Mouse (Mus musculus) hindbrain, embryonic 14.5 days (tissue): ENCODE results near the gene Tcf21. TPM values are rescaled to one million over a fixed set of nuclear protein-coding genes. Genes with fewer than 3 reads are reported as not detected.

ENCODE experiments used
- ATAC-seq: fragments of 200-750 bp; cut with Nextera tagmentation; 2 replicates; pipeline ENCODE4 v1.8.0; 2017; ENCODE audit warnings: moderate number of reproducible peaks, mild to moderate bottlenecking, moderate TSS enrichment, moderate library complexity; ENCODE audit not compliant: low FRiP score
- DNase-seq: peaks from one replicate; pipeline ENCODE4 v3.0.0-alpha.2; 2015; ENCODE audit warnings: low spot score
- H3K27ac ChIP-seq: fragments of 300-500 bp; sonication (generic); 2 replicates; pipeline ENCODE4 v1.5.1; 2014; ENCODE audit warnings: mild to moderate bottlenecking, moderate library complexity
- H3K27me3 ChIP-seq: fragments of 300-500 bp; sonication (generic); 2 replicates; pipeline ENCODE4 v1.6.1; 2014; ENCODE audit warnings: mild to moderate bottlenecking, low read length, mixed read lengths; ENCODE audit not compliant: control insufficient read depth, insufficient read depth
- H3K36me3 ChIP-seq: fragments of 300-500 bp; sonication (generic); replicated peaks from 2 replicates; pipeline ENCODE4 v1.6.1; 2014; ENCODE audit not compliant: control insufficient read depth, insufficient read depth
- H3K4me1 ChIP-seq: fragments of 300-500 bp; sonication (generic); replicated peaks from 2 replicates; pipeline ENCODE4 v1.6.1; 2014; ENCODE audit warnings: antibody characterized with exemption, low read length, mixed read lengths; ENCODE audit not compliant: control insufficient read depth, insufficient read depth
- H3K4me2 ChIP-seq: fragments of 300-500 bp; sonication (generic); replicated peaks from 2 replicates; pipeline ENCODE4 v1.6.1; 2014; ENCODE audit warnings: mild to moderate bottlenecking, moderate library complexity
- H3K4me3 ChIP-seq: fragments of 300-500 bp; sonication (generic); replicated peaks from 2 replicates; pipeline ENCODE4 v1.5.1; 2014; ENCODE audit warnings: mild to moderate bottlenecking, low read length
- H3K9ac ChIP-seq: fragments of 300-500 bp; sonication (generic); 2 replicates; pipeline ENCODE4 v1.6.1; 2014
- H3K9me3 ChIP-seq: fragments of 300-500 bp; sonication (generic); 2 replicates; pipeline ENCODE4 v1.6.1; 2016; ENCODE audit warnings: low read length; ENCODE audit not compliant: control insufficient read depth
- WGBS: fragments of 180-500 bp; shearing (Covaris S2); extraction: QIAGEN DNeasy Blood & Tissue Kit; methylation state at CpG from one replicate; pipeline ENCODE4 v1.1.7; 2014; 5-methylcytosine and 5-hydroxymethylcytosine counted together
- polyA plus RNA-seq: library from polyadenylated mRNA; unstranded; fragments of >200 nt; fragmentation: Nextera tagmentation; extraction: Ambion mirVana; gene quantifications from 2 replicates; pipeline ENCODE4 v1.2.1, GENCODE M21; 2014

The Tcf21 gene
- polyA plus RNA-seq, 1 experiment from 2014 or later, result 2.5 TPM

GRCm38 (mm10) chr10:22818600-22819238 is 1.3 kb downstream of the Tcf21 start:
- 2% methylated on average over 12 of the region's 12 CpGs for WGBS
- Histone ChIP-seq H3K36me3 (no peaks in the 10 kb centered on the region), H3K4me2 (no peak overlapping the region), H3K4me1 (no peaks in the 10 kb centered on the region), H3K9ac (no peak overlapping the region), H3K27me3 (peaks cover 97% of the 10 kb centered on the region), H3K9me3 (no peaks in the 10 kb centered on the region), H3K27ac (no peak overlapping the region), H3K4me3 (no peak overlapping the region)
- no peak for ATAC-seq
- peak; percentile 44 for DNase-seq

- Histone ChIP-seq H3K27ac (no peak overlapping the region), H3K4me3 (no peak overlapping the region), H3K9ac (no peak overlapping the region), H3K9me3 (no peaks in the 10 kb centered on the region), H3K4me1 (no peaks in the 10 kb centered on the region), H3K4me2 (no peak overlapping the region), H3K36me3 (no peaks in the 10 kb centered on the region), H3K27me3 (peaks cover 97% of the 10 kb centered on the region)
- DNase-seq (no peak), ATAC-seq (no peak)
- 3% methylated on average over 4 of the region's 4 CpGs for WGBS
These were observed 2.0 kb downstream of the Tcf21 start for GRCm38 (mm10) chr10:22817976-22818375.

DNA sequence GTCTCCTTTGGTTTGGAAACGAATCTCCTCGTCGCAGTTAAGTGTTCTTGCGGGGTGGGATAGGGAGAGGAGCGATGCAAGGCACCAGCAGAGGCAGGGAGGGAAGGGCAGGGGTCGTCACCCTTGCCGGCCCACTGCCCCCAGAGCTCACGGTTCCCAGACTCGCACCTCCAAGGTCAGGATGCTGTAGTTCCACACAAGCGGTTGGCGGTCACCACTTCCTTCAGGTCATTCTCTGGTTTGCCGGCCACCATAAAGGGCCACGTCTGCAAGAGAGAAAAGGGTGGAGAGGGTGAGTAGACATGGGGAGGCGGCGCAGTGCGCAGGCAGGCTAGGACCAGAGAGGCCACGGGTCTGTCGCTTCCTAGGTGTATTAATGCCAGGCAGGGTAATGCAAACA is 2.4 kb downstream of the Tcf21 start:
- Histone ChIP-seq H3K4me2 (no peak overlapping the region), H3K36me3 (no peaks in the 10 kb centered on the region), H3K9ac (no peak overlapping the region), H3K27ac (no peak overlapping the region), H3K4me3 (no peak overlapping the region), H3K9me3 (no peaks in the 10 kb centered on the region), H3K27me3 (peaks cover 96% of the 10 kb centered on the region), H3K4me1 (no peaks in the 10 kb centered on the region)
- no peak for ATAC-seq
- 1% methylated on average over 18 of the region's 18 CpGs for WGBS
- DNase-seq, result no peak

- WGBS, result 2% methylated on average over 26 of the region's 28 CpGs
- no peak overlapping the region for H3K4me2 ChIP-seq
- H3K36me3 ChIP-seq, result no peaks in the 10 kb centered on the region
- no peaks in the 10 kb centered on the region for H3K9me3 ChIP-seq
- H3K9ac ChIP-seq, result no peak overlapping the region
- DNase-seq (no peak), ATAC-seq (no peak)
- no peak overlapping the region for H3K27ac ChIP-seq
- no peak overlapping the region for H3K4me3 ChIP-seq
- H3K4me1 ChIP-seq, result no peaks in the 10 kb centered on the region
- peaks cover 96% of the 10 kb centered on the region for H3K27me3 ChIP-seq
These were observed 3.7 kb downstream of the Tcf21 start for GRCm38 (mm10) chr10:22816237-22816762.

- Histone ChIP-seq H3K4me1 (no peaks in the 10 kb centered on the region), H3K4me2 (no peak overlapping the region), H3K9me3 (no peaks in the 10 kb centered on the region), H3K9ac (no peak overlapping the region), H3K4me3 (no peak overlapping the region), H3K27ac (no peak overlapping the region), H3K27me3 (peaks cover 95% of the 10 kb centered on the region), H3K36me3 (no peaks in the 10 kb centered on the region)
- WGBS, result 1% methylated on average over 19 of the region's 19 CpGs
- no peak for ATAC-seq
- DNase-seq, result peak; percentile 22
These were observed 4.3 kb downstream of the Tcf21 start for GRCm38 (mm10) chr10:22815461-22816236.

GRCm38 (mm10) chr10:22814771-22815170 is 5.2 kb downstream of the Tcf21 start:
- 0% methylated on average over 2 of the region's 2 CpGs for WGBS
- Histone ChIP-seq H3K9me3 (no peaks in the 10 kb centered on the region), H3K27me3 (peaks cover 95% of the 10 kb centered on the region), H3K4me2 (no peak overlapping the region), H3K4me1 (no peaks in the 10 kb centered on the region), H3K9ac (no peak overlapping the region), H3K4me3 (no peak overlapping the region), H3K36me3 (no peaks in the 10 kb centered on the region), H3K27ac (no peak overlapping the region)
- ATAC-seq (no peak), DNase-seq (peak; percentile 16)

- H3K4me3 ChIP-seq, result no peak overlapping the region
- no peaks in the 10 kb centered on the region for H3K36me3 ChIP-seq
- H3K9me3 ChIP-seq, result no peaks in the 10 kb centered on the region
- peaks cover 95% of the 10 kb centered on the region for H3K27me3 ChIP-seq
- H3K27ac ChIP-seq, result no peak overlapping the region
- no peak overlapping the region for H3K9ac ChIP-seq
- H3K4me2 ChIP-seq, result no peak overlapping the region
- no peak for ATAC-seq
- DNase-seq, result no peak
- 0% methylated on average over 4 of the region's 8 CpGs for WGBS
- no peaks in the 10 kb centered on the region for H3K4me1 ChIP-seq
These were observed 5.7 kb downstream of the Tcf21 start for GRCm38 (mm10) chr10:22814294-22814693.

DNA sequence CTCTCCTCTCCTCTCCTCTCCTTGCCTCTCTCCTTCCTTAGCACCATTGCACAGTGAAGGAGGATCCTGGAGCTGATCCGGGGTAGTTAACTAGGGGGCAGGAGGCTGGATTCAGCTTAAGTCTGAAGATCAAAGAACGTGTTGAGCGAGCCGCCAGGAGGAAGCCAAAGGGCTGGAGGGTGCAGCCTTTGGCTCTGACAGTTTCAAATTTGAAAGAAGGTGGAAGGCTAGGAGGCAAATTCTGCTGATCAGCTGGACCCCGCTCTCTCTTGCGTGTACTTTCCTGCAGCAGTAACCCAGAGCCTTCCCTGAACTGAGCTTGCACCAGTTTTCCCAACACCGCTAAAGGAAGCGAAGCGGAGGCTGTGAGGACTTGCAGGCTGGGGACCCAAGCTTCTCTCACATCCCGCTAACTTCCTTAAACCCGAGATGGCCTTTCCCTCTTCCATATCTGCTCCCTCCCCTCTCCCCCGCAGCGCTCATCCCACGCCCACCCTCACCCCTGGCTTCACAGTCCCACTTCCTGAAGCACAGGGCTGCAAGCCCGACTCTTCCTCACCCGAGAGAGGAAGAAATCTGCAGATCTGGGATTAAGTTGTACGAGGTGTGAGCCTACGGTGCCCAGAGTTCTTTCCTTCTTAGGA is 6.5 kb downstream of the Tcf21 start:
- no peak for ATAC-seq
- WGBS, result under 1% methylated on average over 18 of the region's 18 CpGs
- Histone ChIP-seq H3K4me1 (no peaks in the 10 kb centered on the region), H3K36me3 (no peaks in the 10 kb centered on the region), H3K27ac (no peak overlapping the region), H3K4me3 (no peak overlapping the region), H3K27me3 (peaks cover 90% of the 10 kb centered on the region), H3K9me3 (no peaks in the 10 kb centered on the region), H3K9ac (no peak overlapping the region), H3K4me2 (no peak overlapping the region; the same call in 1 of the 2 replicates)
- peak; percentile 23 for DNase-seq

- H3K27me3 ChIP-seq, result peaks cover 78% of the 10 kb centered on the region
- WGBS, result 7% methylated on average over 12 of the region's 12 CpGs
- peak; percentile 23 for DNase-seq
These were observed 8.1 kb downstream of the Tcf21 start for GRCm38 (mm10) chr10:22811921-22812320.

More at GRCm38 (mm10) chr10:22811921-22812320, 8.1 kb downstream of the Tcf21 start:
- no peak for ATAC-seq
- Histone ChIP-seq H3K4me1 (no peaks in the 10 kb centered on the region), H3K36me3 (no peaks in the 10 kb centered on the region), H3K9ac (no peak overlapping the region), H3K4me2 (no peak overlapping the region), H3K9me3 (no peaks in the 10 kb centered on the region), H3K4me3 (no peak overlapping the region), H3K27ac (no peak overlapping the region)
